Mouse (Mus musculus) cerebellum, postnatal 4 days (tissue): ENCODE measurements around the gene Cdca5.
"Not testable (repeated sequence)": the region's sequence is repeated elsewhere in the genome, so short reads cannot be mapped to it uniquely, and the experiment has no call there.

ENCODE experiments used
- DNase-seq, 2 experiments: peaks; one replicate each; pipeline ENCODE4 v3.0.0; 2022; ENCODE audit warnings: low spot score in 2 of 2, mixed read lengths in 1 of 2

Gene Cdca5

DNA sequence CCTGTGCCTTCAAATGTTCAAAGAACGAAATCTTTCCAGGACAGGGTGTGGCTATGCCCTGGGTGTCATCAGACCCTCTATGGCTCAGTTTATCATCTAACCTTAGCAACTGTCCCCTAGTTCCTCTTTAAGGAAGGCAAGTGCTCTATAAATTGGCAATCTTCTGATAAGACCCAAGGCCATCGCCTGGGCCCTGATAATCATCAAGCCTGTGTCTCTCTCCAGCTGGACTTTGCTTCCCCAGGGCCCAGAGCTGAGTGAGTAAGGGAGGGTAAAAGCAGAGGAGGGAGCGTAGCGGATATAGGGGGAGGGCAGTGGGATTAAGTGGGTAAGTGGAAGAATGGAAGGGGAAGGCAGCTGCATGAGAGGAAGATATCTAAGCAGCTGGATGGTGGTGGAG is 19.7 kb downstream of the Cdca5 start:
- no peak for DNase-seq

DNA sequence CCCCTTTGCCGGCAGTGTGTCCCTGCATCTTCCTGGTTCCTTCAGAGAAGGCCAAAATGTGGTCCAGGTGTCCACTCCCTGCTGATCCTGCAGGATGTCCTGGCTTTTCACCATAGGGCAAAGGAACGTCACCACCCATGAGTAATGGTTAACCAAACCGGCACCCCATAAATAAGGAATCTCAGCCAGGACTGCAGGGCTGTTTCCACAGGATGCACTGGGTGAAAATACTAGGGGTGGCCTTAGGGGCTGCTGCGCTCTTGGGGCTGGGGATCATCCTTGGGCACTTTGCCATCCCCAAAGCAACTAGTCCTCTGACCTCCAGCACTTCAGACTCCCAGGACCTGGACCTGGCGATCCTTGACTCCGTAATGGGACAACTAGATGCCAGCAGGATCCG is 20.8 kb downstream of the Cdca5 start, which contains the start of gene Naaladl1:
TSS of gene Naaladl1 (plus strand) at position 197 of the 400 bp plus-strand sequence.
- no peak for DNase-seq

DNA sequence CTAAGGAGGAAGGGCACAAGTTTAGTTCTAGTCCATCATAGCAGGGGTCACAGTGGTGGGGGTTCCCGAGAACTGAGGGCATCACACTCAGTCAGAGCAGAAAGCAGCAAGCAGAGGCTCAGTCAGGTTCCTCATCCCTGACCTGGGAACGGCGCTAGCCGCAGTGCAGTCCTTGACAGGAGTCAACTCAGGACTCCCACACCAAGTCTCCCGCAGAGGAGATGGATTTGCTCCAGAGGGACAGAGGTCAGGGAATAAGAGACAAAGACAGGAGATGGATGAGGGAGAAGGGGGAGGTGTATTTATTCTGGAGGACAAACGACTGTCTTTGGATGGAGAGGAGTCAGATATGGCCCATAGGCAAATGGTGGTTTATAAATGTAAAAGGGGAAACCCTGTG is 28.3 kb downstream of the Cdca5 start:
- DNase-seq = no peak

DNA sequence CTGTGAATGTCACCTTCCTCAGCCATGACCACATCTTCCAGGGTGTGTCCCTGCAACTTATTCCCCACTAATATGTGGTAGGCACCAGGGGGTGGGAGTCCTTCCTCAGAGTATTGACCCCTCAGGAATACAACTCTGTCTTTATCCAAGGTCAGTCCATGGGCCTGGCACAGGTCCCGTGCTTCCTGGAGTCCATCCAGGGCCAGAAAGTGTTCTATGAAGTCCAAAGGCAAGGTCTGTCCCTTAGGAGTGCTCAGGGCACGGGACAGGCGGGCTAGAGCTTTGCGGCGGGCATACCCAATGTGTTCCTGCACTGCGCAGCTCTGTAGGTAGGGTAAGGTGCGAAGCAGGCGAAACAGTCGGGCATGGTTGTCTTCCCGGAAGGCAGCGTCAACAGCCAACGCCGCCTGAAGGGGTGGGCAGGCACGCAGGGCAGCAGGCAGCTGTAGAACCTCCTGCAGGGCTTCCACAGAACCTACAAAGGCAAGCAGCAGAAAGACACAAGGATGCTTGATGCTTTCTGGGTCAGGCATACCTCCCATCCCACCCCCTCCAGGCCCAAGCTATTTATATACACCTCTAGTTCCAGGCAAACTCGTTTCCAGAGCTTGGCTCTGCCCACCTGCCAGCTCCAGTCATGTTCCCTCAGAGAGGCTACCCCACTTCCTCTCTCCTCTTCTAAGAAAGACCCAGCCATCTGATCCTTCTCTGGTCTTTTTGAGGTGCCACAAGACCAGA is 31.5 kb downstream of the Cdca5 start:
- DNase-seq = no peak

DNA sequence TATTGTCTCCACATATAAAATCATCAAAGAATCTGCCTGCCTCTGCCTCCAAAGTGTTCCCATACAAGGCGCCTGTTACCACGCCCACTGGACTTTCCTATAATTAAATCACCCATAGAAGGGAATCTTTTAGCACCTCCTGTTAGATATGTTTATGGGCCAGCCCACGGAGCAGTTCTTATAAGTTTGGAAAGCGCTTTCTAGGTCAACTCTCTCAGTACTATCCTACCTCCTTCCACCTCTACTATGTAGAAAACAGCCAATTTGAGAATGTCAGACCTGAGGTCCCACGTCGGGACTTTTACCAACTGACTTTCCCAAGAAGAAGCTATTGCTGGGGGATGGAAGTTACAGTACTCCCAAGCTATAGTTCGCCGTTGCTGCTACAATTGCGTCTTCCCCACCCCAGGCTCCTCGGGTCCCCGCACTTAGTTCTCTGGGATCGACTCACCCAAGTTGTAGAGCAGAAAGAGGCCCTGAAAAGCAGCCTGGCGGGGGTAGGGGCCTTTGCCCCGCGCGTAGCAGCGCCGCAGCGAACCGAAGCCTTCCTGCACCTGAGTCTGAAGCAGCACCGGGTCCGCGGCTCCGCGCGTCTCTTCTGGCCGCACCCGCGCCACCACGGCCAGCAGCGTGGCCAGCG is 32.7 kb downstream of the Cdca5 start:
- no peak for DNase-seq

DNA sequence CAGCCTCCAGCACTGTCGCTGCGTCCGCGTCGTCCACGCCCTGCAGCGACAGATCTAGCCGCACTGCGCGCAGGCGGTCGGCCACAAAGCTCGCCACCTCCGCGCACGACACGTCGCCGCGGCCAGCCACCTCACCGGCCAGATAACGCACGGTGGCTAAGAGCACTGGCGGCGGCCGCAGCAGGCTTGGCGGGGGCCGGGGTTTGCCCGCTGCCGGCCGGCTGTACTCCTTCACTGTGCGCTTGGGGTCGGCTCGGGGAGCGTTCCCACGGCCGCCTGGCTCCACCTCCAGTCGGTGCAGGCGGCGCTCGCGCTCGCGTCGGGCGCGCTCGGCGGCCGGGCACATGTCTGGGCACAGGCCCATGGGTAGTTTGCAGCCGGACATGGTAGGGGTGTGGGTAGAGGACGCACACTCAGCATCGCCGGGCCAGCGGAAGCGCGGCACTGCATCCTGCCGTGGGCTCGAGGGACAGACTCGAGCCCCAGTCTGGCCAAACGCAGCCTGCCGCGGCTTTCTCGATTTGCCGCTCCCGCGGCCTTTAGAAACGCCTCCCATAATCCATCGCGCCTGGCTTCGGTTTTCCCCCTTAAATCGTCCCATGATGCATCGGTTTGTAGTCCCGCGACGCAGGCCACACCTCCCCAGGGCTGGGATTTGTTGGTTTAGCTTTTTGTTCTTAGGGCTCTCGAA is 33.3 kb downstream of the Cdca5 start, which contains the start of gene Sac3d1:
TSS of gene Sac3d1 (minus strand) at position 665 of the 691 bp plus-strand sequence.
- peak; percentile 76 to 83 for DNase-seq

DNA sequence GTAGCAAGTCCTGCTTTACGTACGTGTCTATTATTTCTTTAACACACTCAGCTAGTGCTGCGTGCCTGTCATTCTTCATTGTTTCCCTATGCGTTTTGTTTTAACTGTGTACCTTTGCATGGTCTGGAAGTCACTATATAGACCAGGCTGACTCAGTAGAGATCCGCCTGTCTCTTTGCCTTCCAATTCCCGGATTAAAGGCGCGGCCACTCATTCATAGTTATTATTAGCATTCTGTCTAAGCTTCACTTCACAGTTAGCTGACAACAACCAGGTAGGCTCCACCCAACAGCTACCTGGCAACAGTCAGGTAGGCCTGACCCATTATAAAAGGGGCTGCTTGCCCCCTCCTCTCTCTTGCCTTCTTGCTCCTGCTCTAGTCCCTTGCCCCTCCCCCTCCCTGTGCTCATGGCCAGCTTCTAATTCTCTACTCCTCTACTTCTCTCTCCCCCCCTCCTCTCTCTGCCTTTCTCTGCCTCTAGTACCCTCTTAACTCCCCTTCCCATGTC is 33.9 kb downstream of the Cdca5 start:
- DNase-seq = peak in 1 of 2 experiments; percentile 25

DNA sequence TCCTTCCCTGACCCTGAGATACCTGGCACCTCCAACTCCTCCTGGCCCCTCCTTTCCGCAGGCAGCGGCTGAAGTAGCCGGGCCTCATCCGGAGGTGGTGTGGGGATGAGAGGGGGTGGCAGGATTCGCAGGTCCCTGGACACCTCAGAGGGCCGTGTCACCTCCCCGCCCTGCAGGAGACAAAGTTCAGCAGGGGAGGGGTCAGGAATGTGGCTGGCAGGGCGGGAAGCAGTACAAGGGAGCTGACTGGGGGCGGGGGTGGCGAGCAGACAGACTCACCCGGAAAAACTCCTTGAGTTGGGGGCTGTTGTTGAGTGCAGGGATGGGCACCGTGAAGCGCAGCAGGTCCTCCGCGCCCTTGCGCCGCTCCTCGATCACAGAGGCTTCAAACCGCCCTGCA is 37.0 kb downstream of the Cdca5 start:
- no peak for DNase-seq

DNA sequence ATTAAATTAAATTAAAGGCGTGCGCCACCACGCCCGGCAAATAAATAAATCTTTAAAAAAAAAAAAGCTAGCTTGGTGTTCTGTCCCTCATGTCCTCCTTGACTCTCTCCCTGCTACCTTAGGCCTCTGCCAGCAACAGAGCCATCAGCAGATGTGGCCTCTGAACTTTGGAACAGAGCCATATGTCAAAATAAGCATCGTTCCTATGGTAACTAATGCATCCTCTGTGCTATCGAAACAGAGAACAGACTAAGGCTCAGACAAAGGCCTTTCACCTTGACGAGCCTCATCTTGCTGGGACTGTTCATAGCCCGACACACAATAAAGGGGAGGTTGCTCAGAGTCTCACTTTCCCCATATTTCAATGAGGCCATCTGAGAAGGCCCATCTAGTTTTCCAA is 38.5 kb downstream of the Cdca5 start:
- DNase-seq = no peak

DNA sequence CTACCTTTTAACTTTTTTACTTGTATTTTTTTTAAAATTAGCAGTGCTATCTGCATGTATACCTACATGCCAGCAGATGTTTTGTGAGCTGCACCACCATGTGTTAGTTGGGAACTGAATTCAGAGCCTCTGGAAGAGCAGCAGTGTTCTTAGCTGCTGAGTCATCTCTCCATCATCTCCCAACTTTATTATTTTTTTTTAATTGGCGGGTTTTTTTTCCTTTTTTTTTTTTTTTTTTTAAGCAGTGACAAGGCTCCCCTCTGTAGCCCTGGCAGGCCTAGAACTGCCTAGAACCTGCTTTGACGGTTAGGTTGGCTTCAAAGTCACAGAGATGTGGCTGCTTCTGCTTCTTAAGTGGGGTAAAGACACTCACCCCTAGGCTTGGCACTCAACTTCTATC is 40.1 kb downstream of the Cdca5 start:
- no peak for DNase-seq

DNA sequence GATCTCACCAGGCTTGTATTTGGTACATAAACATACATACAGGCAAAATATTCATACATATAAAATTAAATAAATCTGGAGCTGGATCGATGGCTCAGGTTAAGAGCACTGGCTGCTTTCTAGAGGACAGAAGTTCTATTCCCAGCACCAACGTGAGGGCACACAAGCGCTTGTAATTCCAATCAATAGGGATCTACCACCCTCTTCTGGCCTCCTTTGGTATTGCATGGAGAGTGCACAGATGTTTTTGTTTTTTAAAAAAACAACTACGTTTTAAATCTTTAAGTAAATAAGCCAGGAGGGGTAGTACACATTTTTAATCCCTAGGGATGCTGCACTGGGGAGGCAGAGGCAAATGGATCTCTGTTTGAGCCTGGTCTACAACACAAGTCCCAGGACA is 41.5 kb downstream of the Cdca5 start:
- peak in 1 of 2 experiments; percentile 44 for DNase-seq

DNA sequence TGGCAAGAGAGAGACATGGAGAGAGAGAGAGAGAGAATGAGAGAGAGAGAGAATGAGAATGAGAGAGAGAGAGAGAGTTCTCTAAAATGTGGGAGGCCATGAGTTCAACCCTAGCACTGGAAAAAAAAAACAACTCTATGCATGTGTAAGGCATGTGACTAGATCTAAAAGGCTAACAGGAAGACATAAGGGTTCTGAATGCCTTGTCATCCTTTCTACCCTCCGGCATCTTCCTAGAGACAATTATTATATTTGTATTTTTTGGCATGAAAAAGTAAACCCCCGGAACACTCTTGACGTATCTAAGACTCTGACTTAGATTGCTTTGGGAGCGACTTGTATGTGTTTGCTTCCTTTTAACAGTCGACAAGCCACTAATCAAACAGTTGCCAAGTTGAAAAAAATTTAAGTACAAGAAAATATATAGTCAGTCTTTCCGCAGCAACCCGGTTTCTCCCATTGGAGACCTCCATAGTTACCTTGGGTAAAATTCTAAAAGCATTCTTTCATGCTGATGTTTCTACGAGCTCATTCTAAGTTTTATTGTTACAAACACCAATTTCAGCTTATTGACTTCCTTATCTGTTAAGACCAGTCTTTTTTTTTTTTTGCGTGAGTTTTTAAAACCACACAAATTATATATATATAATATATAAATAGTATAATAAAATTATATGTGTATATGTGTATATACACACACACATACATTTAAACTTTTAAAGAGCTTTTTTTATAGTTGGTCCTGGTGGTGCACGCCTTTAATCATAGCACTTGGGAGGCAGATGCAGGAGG is 42.2 kb downstream of the Cdca5 start:
- DNase-seq = no peak

DNA sequence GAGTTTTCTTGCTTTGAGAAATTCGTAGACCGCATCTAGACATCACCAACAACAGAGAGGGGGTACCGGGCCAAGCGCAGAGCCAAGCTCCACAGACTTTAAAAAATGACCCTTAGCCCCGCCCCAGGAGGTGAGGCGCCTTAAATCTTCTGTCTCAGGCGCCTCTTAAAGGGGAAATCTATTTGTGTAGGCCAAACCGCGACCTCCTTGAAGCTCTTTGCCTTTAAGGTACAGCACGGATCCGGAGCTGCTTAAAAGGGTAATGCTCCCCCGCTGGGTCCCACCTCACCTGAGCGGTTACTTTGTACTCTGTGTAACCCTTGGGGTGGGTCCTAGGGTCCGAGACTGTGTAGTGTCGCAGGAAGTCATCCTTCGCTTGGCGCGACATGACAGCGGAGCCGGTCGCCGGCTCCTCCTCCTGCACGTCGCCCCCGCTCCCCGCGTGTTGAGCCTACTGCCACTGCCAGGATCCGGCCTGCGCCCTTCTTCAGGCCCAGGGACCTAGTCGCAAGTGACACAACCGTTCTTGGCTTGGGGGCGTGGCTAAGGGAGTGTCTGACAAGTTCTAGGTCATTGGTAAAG is 43.1 kb downstream of the Cdca5 start, which contains the start of gene Snx15:
TSS of gene Snx15 (minus strand) at position 545 of the 582 bp plus-strand sequence.
- peak; percentile 74 to 87 for DNase-seq

DNA sequence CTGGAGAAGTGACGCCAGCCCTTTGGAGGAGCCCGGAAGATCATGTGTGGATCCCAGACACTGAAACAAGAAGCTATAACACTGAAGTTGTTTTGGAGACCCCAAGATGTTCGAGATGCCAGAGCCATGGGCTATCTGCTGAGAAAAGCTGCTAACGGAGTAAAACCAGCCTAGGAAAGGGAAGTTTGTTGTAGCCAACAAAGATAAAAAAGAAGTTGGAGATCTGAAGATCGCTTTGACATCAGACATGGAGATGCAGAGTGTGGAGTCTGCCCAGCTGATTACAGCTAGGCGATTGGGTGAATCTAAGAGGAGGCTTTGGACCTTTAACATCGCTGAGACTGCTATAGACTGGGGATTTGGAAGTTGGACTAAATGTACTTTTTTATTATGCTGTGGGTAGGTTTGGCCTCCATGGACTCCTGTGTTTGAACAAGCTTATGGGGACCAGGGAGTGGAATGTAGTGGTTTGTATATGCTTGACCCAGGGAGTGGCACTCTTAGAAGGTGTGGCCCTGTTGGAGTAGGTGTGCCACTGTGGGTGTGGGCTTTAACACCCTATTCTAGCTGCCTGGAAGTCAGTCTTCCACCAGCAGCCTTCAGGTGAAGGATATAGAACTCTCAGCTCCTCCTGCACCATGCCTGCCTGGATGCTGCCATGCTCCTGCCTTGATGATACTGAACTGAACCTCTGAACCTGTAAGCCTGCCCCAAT is 45.8 kb downstream of the Cdca5 start:
- DNase-seq = not testable (repeated sequence)

DNA sequence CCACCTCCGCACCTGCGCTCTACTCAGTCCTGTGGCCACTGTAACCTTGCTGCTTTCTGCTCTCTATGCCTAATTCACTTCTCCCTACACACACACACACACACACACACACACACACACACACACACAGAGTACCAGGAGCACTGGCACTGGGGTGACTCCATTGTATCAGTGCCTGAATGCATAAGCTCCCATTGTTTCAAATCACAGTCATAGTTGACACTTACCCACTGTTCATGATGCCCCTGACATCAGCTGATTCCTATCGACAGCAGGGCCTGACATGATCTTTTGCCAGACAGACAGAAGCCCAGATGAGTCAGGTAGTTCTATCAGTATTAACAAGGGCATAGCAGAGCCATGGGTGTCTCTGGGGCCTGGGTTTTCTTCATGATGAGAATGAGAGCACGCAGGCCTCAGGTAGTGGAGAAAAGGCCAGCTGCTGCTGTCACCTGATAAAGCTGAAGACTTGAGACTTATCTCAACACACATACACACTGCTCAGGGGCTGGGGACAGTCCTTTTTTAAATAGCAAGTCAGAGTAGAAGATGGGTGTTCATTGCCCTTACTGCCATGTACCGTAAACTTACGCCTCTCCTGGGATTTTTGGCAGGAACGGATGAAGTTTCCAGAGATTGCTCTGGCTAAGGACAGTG is 47.5 kb downstream of the Cdca5 start:
- no peak for DNase-seq

DNA sequence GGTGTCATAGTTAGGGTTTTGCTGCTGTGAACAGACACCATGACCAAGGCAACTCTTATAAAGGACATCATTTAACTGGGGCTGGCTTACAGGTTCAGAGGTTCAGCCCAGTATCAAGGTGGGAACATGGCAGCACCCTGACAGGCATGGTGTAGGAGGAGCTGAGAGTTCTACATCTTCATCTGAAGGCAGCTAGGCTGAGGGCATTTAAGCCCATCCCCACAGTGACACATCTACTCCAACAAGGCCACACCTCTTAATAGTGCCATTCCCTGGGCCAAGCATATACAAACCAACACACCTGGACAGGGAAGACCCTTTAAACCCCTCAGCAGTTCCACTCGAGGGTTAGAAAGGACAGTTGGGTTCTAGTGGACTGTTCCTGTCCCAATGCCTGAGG is 48.4 kb downstream of the Cdca5 start:
- DNase-seq = not testable (repeated sequence)

DNA sequence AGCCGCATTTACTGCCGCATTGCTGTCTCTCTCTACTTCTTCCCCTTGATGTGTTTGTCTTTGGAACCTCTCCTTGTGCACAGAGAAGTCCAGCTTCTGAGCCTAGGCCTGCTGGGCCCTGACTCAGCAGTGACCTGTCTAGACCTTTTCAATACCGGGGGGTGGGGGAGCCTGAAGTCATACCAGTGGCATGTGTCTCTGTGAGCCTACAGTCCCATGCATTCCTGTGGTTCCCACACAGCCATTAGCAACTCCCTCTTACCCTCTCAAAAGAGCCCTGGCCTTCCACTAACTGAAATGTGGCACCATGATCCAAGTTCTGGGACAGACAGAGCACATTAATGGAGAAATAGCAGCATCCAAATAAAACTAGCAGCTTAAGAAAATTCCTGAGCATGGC is 51.6 kb downstream of the Cdca5 start:
- no peak for DNase-seq

DNA sequence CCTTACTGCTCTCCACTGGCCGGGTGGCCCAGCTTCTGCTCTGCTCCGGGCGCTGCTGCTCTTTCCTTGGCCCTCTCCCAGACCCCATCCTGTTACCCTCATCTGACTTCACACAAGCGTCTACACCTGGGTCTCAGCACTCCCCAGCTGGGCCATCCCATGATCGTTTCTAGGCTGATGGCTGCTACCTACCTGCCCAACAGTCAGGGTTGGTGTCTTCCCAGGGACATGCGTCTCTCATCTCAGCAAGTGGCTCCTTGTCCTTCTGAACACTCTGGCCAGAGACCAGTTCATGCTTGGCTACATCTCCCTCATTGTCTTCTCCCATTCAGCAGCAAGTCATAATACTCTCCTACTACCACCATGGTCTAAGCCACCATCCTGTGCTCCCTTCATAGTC is 54.9 kb downstream of the Cdca5 start:
- DNase-seq = no peak

DNA sequence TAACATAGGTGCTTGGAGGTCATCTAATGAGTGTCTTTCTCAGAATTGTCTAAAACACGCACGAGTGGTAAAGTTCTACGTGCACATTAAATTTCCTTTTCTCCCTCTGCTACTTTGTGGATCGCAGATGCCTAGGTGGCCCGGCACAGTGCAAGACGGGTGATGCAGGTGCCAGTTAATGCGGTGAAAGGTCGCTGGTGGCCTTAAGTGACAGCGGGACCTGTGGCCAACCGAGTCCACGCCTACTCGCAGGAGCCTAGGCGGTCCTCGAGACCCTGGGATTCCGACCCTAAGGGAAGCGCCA is 55.5 kb downstream of the Cdca5 start:
- no peak for DNase-seq

DNA sequence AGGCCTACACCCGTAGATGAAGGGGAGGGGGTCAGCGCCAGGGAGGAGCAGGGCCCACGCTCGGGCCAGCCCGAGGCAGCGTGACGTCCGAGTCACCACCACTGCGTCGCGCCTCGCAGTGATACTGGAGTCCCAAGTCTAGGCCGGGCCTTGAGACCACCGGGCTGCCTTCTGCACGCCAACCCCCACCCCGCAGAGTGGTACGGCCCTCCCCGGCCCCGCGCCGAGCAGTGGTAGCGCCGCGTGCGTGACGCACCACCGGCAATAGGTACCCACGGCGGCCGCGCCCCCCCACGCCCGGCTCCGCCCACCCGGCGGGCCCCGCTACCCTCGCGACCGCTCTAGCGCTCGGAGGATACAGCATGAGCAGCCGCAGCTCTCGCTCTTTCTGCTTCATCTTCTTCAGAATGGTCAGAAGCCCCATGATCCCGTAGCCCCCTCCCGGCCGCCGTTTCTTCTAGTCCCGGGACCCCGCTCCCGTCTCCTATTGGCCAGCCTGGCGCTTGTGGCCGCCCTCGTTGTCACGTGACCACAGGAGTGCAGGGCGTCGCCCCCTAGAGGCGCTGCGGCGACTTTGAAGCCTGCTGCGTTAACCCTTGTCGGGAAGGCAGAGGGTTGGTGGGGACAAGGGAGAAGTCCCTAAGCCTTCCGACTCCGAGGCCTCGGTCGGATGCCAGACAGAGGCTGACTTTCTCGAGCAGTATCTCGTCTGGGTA is 56.1 kb downstream of the Cdca5 start, which contains the start of gene Batf2:
TSS of gene Batf2 (plus strand) at position 306 of the 716 bp plus-strand sequence.
- peak; percentile 83 to 92 for DNase-seq
